Mouse (Mus musculus): ENCODE data around the gene Sgpp2.

GRCm38 (mm10) chr1:78272915-78273314 is 37.2 kb upstream of the Sgpp2 start:
- TF ChIP-seq CTCF (IDR thresholded peaks at IDR 0.05; ENCODE audit: insufficient read depth, low read depth, low read length), result no peak
- TF ChIP-seq POLR2A (IDR thresholded peaks at IDR 0.05; ENCODE audit: insufficient read depth, low read depth, low read length), result no peak

Data from olfactory bulb, adult 2 months (tissue).